Mouse (Mus musculus) NIH3T3 (cell line): Measurements from ENCODE around the gene Eif4e1b.

ENCODE experiments used
- DNase-seq: peaks from one replicate; pipeline ENCODE4 v3.0.0-alpha.2; 2012; ENCODE audit warnings: low read depth

The Eif4e1b gene

GRCm38 (mm10) chr13:54799701-54800100 is 15.9 kb downstream of the Eif4e1b start:
- DNase-seq = peak; percentile 88

- no peak for DNase-seq
These were observed 16.4 kb downstream of the Eif4e1b start for GRCm38 (mm10) chr13:54800206-54800605.

GRCm38 (mm10) chr13:54803010-54803409 is 19.2 kb downstream of the Eif4e1b start:
- no peak for DNase-seq

GRCm38 (mm10) chr13:54805134-54805838 is 21.5 kb downstream of the Eif4e1b start:
- no peak for DNase-seq

GRCm38 (mm10) chr13:54806434-54806976 is 22.7 kb downstream of the Eif4e1b start:
- DNase-seq = no peak

- DNase-seq = no peak
These were observed 24.3 kb downstream of the Eif4e1b start for GRCm38 (mm10) chr13:54808067-54808466.

- peak; percentile 6 for DNase-seq
These were observed 27.7 kb downstream of the Eif4e1b start for GRCm38 (mm10) chr13:54811476-54811875.

- peak; percentile 47 for DNase-seq
These were observed 29.6 kb downstream of the Eif4e1b start for GRCm38 (mm10) chr13:54813381-54813780.

GRCm38 (mm10) chr13:54818399-54819254 is 34.8 kb downstream of the Eif4e1b start:
- DNase-seq = no peak

GRCm38 (mm10) chr13:54821106-54821505 is 37.3 kb downstream of the Eif4e1b start:
- DNase-seq = no peak

- no peak for DNase-seq
These were observed 38.1 kb downstream of the Eif4e1b start for GRCm38 (mm10) chr13:54821931-54822330.

- peak; percentile 71 for DNase-seq
These were observed 40.5 kb downstream of the Eif4e1b start for GRCm38 (mm10) chr13:54824111-54824931.

GRCm38 (mm10) chr13:54827992-54828391 is 44.2 kb downstream of the Eif4e1b start:
- DNase-seq = peak; percentile 46

GRCm38 (mm10) chr13:54828508-54828907 is 44.7 kb downstream of the Eif4e1b start:
- peak; percentile 68 for DNase-seq

- no peak for DNase-seq
These were observed 45.7 kb downstream of the Eif4e1b start for GRCm38 (mm10) chr13:54829450-54829849.

GRCm38 (mm10) chr13:54836351-54837030 is 52.7 kb downstream of the Eif4e1b start:
- no peak for DNase-seq

GRCm38 (mm10) chr13:54837061-54837460 is 53.3 kb downstream of the Eif4e1b start:
- no peak for DNase-seq

GRCm38 (mm10) chr13:54837471-54837889 is 53.7 kb downstream of the Eif4e1b start:
- no peak for DNase-seq
